Mouse (Mus musculus) kidney, adult 2 months (tissue): ENCODE measurements at regions not wholly inside any gene's neighbourhood (a gene's known extent, or its start where the extent isn't known, plus 50 kb on each side); places are given as distances from the start of the nearest gene placed in this dataset.

Experiments
- DNase-seq: peaks from one replicate; pipeline ENCODE4 v3.0.0; 2021
- H3K27ac ChIP-seq: fragments of 200-500 bp; 2 replicates; pipeline ENCODE4 v1.5.1; 2012; ENCODE audit warnings: low read depth, low read length, control low read depth, inconsistent platforms; ENCODE audit not compliant: insufficient read depth
- H3K27me3 ChIP-seq: fragments of 200-500 bp; replicated peaks from 2 replicates; pipeline ENCODE4 v1.6.1; 2012; ENCODE audit warnings: mild to moderate bottlenecking, moderate library complexity, low read length, inconsistent platforms; ENCODE audit not compliant: control insufficient read depth, insufficient read depth
- H3K36me3 ChIP-seq: fragments of 200-500 bp; 2 replicates; pipeline ENCODE4 v1.6.1; 2012; ENCODE audit warnings: mild to moderate bottlenecking, moderate library complexity, low read length, inconsistent platforms; ENCODE audit not compliant: control insufficient read depth, insufficient read depth
- H3K4me1 ChIP-seq: fragments of 200-500 bp; 2 replicates; pipeline ENCODE4 v1.6.1; 2011; ENCODE audit warnings: low read length; ENCODE audit not compliant: control insufficient read depth, insufficient read depth
- H3K4me3 ChIP-seq: fragments of 200-500 bp; 2 replicates; pipeline ENCODE4 v1.5.1; 2011; ENCODE audit warnings: mild to moderate bottlenecking, low read depth, low read length, control low read depth; ENCODE audit not compliant: insufficient read depth
- CTCF ChIP-seq: fragments of 200-500 bp; conservative IDR thresholded peaks from 2 replicates; pipeline ENCODE4 v1.5.1; 2011; ENCODE audit warnings: low read depth, mild to moderate bottlenecking, control low read depth, low read length, moderate library complexity, mixed read lengths; ENCODE audit not compliant: insufficient read depth, insufficient read length
- POLR2A ChIP-seq: fragments of 200-500 bp; IDR thresholded peaks from one replicate; pipeline ENCODE4 v1.6.1; 2011; ENCODE audit warnings: low read depth, low read length, control low read depth
- WGBS: fragments of 180-500 bp; shearing (Covaris S2); methylation state at CpG from one replicate; pipeline ENCODE4 v1.1.7; 2018; 5-methylcytosine and 5-hydroxymethylcytosine counted together

DNA sequence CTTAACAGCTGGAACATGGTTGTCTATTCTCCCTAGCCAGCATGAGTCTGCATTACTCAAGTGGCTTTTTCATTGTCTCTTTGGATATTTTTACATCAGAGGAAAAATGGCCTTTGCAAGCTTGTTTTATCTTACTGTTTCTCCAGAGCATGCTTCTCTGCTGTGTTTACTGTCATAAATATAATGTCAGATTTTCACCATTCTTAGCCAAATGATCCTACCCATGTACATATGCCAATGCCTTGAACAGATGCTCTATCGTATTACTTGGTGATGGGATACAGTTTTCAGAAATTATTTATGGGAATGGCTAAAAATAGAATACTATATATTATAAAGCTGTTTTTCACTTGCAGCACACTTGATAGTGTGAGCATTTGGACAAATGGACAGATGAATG is 625.9 kb downstream of the Sqor start:
- 84% methylated on average over 1 of the region's 1 CpGs for whole genome bisulfite sequencing
- TF ChIP-seq POLR2A: no peak
- no peak for TF ChIP-seq CTCF
- DNase-seq: no peak
- H3K4me1 ChIP-seq: no peaks in the 10 kb centered on the region
- H3K27me3 ChIP-seq: no peaks in the 10 kb centered on the region
- H3K27ac ChIP-seq: no peak overlapping the region
- no peak overlapping the region for H3K4me3 ChIP-seq
- H3K36me3 ChIP-seq: no peaks in the 10 kb centered on the region

DNA sequence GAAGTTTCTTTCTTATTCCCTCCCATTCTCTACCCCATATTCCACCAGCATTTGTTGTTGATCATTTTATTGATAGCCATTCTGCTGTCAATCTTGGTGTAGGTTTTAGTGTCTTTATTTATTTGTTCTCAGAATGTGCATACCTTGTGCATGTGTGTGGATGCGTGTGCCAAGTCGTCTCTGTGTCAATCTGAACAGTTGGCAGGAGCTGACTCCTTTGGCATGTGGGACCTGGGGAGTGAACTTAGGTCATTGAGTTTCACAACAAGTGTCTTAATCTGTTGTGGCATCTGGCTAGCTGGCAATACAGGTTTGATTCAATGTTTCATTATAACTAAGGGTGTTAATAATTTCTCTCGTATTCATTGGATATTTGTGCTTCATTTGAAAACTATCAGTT is 629.3 kb downstream of the Sqor start:
- no peaks in the 10 kb centered on the region for H3K36me3 ChIP-seq
- 87% methylated on average over 3 of the region's 3 CpGs for WGBS
- no peak for DNase-seq
- no peak overlapping the region for H3K27ac ChIP-seq
- H3K4me1 ChIP-seq: no peaks in the 10 kb centered on the region
- H3K4me3 ChIP-seq: no peak overlapping the region
- TF ChIP-seq POLR2A (no peak), CTCF (no peak)
- no peaks in the 10 kb centered on the region for H3K27me3 ChIP-seq

DNA sequence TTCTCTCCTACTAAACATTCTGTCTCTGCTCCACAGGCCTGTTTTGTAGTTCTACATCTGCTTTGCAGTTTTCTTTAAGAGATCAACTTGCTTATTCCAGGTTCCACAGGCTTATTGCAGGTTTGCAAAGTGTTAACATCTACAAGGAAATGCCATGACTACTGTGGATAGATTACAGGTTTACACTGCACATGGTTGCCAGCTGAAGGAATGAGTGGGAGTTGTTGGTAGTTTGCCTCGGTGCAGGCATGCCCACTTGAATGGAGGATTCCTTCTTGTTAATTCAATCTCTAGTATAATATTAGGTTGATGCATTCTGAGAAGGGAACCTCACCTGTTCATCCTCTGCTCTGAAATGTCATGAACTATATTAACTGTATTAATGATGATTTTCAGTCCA is 632.5 kb downstream of the Sqor start:
- H3K4me3 ChIP-seq: no peak overlapping the region
- H3K4me1 ChIP-seq: no peaks in the 10 kb centered on the region
- 27% methylated on average over 1 of the region's 1 CpGs for WGBS
- H3K27ac ChIP-seq: no peak overlapping the region
- TF ChIP-seq POLR2A (no peak), CTCF (no peak)
- no peaks in the 10 kb centered on the region for H3K27me3 ChIP-seq
- H3K36me3 ChIP-seq: no peaks in the 10 kb centered on the region
- no peak for DNase-seq

DNA sequence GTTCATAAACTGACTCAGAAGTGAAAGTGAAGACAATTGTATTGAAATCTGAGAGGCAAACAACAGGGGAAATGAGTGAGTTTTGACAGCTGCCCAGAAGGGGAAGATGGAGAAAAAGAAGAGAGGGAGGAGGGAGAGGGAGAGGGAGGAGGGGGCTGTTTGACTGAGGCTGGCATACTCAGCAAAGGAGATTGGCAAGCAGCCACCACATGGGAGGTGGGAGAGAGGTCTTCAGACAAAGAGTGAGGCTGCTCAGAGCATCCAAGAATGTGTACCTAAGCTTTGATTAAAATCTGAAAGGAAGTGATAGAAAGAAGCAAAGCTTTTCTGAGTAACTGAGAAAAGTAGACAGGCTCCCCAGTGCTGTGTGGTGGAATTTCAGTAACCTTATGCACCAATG is 636.0 kb downstream of the Sqor start:
- Histone ChIP-seq H3K4me3 (no peak overlapping the region), H3K27ac (no peak overlapping the region), H3K27me3 (no peaks in the 10 kb centered on the region), H3K4me1 (no peaks in the 10 kb centered on the region), H3K36me3 (no peaks in the 10 kb centered on the region)
- no peak for DNase-seq
- TF ChIP-seq POLR2A (no peak), CTCF (no peak)

DNA sequence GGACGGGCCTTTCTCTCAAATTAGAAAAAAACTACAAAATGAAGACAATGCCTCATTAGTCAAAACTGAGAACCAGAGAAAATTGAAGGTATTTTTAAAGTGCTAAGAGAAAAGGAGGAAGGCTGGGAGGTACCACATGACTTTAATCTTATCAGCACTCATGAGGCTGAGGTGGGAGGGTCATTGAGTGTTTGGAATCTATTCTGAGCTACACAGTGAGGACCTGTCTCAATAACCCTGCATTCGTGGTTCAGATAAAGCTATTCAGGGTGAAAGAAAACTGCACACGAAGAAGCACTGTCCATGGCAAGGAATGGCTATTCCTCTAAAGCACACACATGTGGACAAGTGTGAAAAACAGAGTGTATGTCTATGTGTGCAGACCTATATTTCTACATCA is 644.0 kb downstream of the Sqor start:
- DNase-seq: no peak
- 61% methylated on average over 3 of the region's 3 CpGs for WGBS

DNA sequence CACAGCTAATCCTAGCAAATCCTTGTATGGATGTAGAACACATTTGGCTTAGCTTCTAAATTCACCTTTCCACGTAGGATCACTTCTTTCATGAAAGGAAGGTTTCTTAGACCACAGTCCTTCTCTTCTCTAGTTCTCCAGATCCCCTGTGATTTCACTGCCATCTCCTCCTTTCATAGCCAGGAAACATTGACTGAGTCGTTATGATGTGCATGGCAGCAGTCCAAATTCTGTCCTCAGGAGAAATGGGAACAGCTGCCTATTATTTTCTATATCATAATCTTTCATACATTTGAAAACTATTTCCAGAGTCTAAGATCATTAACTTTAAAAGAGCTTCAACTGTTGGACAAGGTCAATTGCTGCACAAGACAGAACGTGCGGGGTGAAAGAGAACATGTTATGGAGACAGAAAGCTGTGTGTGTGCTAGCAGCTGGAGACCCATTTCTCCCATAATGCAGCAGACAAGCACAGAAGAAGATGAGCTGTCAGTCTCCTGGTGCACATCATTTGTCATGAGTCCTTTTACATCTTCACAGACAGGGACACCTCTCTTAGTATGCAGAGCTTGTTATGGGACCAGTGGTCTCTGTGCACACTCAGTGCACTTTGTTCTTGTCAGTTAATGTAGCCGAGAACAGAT is 631.6 kb upstream of the Sema6d start:
- no peak overlapping the region for H3K4me3 ChIP-seq
- H3K27me3 ChIP-seq: no peaks in the 10 kb centered on the region
- H3K36me3 ChIP-seq: no peaks in the 10 kb centered on the region
- H3K27ac ChIP-seq: no peak overlapping the region
- DNase-seq: no peak
- WGBS: 71% methylated on average over 5 of the region's 5 CpGs
- TF ChIP-seq CTCF (no peak), POLR2A (no peak)
- H3K4me1 ChIP-seq: no peaks in the 10 kb centered on the region

More for the DNA sequence above, 644.0 kb downstream of the Sqor start:
- TF ChIP-seq POLR2A (no peak), CTCF (no peak)
- Histone ChIP-seq H3K36me3 (no peaks in the 10 kb centered on the region), H3K27me3 (no peaks in the 10 kb centered on the region), H3K4me1 (no peaks in the 10 kb centered on the region), H3K4me3 (no peak overlapping the region), H3K27ac (no peak overlapping the region)

DNA sequence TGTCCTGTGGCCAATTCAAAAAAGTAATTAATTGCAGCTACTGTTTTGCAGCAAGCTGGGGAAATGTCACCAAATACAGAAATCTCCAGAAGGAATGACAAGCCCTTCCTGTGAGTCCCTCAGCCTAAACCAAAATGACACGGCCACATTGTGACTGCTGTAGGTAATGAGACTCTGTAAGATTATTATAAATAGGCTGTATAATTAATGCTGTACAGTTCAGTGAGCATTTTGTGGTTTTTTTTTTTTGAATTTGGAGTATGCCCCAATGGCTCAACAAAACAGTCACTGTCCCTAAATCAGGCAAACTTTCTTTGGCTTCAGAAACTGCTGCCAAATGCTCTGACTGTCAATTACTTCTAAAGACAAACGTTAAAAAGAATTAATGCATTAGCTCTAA is 615.9 kb upstream of the Sema6d start:
- H3K4me1 ChIP-seq: no peaks in the 10 kb centered on the region
- TF ChIP-seq CTCF (no peak), POLR2A (no peak)
- WGBS: 42% methylated on average over 2 of the region's 2 CpGs

DNA sequence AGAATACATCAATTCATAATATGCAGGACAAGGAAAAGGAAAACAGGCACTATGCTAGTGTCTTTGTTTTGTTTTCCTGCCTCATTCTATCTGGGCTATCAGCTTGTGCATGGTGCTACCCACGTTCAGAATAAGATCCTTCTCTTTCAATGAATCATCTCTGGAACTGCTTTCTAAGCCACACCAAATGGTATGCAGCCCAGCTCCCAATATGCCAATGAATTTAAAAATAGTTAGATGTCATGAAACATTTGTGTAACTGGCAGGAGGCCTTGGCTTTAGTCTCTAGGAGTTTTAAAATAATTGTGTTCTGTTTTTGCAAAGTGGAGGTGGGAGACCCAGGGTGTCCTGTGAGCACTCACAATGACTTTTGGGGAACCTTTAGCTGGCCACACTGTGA is 603.1 kb upstream of the Sema6d start:
- no peak for TF ChIP-seq CTCF
- TF ChIP-seq POLR2A: no peak
- no peak for DNase-seq
- Histone ChIP-seq H3K4me1 (no peaks in the 10 kb centered on the region), H3K4me3 (no peak overlapping the region), H3K27ac (no peak overlapping the region), H3K27me3 (no peaks in the 10 kb centered on the region), H3K36me3 (no peaks in the 10 kb centered on the region)
- 38% methylated on average over 1 of the region's 1 CpGs for WGBS

More for the DNA sequence above, 615.9 kb upstream of the Sema6d start:
- Histone ChIP-seq H3K27me3 (no peaks in the 10 kb centered on the region), H3K4me3 (no peak overlapping the region), H3K27ac (no peak overlapping the region), H3K36me3 (no peaks in the 10 kb centered on the region)
- DNase-seq: no peak
